Mouse (Mus musculus) liver, adult 2 months (tissue): ENCODE measurements around the gene Fzd2.

Experiments used
- CTCF ChIP-seq: fragments of 200-500 bp; IDR thresholded peaks from 2 replicates; pipeline ENCODE4 v1.5.1; 2011; ENCODE audit warnings: low read depth, low read length, control low read depth
- POLR2A ChIP-seq: fragments of 200-500 bp; IDR thresholded peaks from 2 replicates; pipeline ENCODE4 v1.6.1; 2011; ENCODE audit warnings: low read length, control low read depth; ENCODE audit not compliant: insufficient read depth; ENCODE audit errors: extremely low read depth

- TF ChIP-seq POLR2A (no peak), CTCF (no peak)
Observed at GRCm38 (mm10) chr11:102636887-102637286, 32.7 kb downstream of the Fzd2 start.
